Mouse (Mus musculus): Measurements from ENCODE around the gene Vmn1r10.

Gene Vmn1r10

DNA sequence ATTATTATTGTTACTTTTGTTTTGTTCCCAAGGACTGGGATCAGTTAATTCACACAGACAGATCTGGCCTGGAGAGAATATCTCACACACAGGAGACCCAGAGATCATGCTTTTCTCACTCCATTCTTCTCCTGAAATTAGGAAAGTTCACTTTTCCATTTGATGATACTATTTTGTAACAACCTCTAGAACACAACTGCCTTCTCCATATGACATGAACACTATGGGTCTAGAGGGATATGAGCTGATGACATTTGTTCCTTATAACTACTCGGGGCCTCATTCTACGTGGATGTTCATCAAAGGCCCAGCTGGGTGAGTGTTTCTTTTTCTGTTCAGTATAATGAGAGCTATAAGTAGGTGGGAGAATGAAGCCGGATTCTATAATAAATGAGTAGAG is at the start of gene Vmn1r10:
Gene Vmn1r10, plus strand, starts transcription at position 301 of the 400 bp plus-strand sequence.
- no peak for DNase-seq (ENCODE audit: low spot score)

GRCm38 (mm10) chr6:57063730-57064129 is 45.5 kb upstream of the Vmn1r10 start:
- no peak for DNase-seq (ENCODE audit: low spot score)

GRCm38 (mm10) chr6:57066487-57066886 is 42.8 kb upstream of the Vmn1r10 start, which contains the start of gene Vmn1r9:
Gene Vmn1r9, plus strand, starts transcription at chr6:57066787.
- DNase-seq (ENCODE audit: low spot score): no peak

DNA sequence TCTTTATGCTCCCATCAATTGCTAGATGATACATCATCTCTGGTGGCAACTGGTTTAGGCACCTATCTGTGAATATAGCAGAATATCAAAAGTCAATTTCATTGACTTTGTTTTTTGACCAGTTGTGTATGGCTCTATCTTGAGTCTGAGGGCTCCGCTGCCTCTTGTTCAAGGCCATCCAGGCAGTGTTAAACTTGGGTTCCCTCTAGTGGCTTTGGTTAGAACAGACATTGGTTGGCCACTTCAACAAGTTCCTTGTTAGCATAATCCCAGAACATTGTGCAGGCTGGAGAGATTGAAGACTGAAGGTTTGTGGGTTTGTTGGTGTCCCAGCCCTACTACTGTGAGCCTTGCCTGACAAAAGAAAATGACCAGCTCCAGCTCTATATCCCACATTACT is 2.9 kb upstream of the Vmn1r10 start:
- DNase-seq (ENCODE audit: low spot score): no peak

GRCm38 (mm10) chr6:57133155-57133554 is 23.9 kb downstream of the Vmn1r10 start, which contains the start of gene Vmn1r11:
Gene Vmn1r11, plus strand, starts transcription at chr6:57133455.
- no peak for DNase-seq (ENCODE audit: low spot score)

DNA sequence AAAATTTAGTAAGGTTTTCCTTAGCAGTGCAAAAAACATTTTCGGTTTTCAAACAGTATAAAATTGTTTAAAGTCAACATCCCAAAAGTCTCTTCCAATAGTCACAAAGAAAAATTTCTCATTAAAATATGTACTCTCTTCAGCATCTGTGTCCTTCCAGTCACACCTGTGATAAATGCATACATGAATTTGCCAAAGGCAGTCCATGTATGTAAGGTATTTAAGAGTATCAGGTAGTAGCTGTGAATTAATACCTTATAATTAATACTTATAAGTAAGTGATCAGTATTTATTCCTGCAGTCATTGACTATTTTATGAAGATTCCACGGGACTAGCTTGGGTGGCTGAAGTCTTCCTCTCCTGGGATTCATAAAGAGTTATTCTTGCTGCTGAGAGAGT is 47.4 kb downstream of the Vmn1r10 start, which contains the start of gene Vmn1r12:
Gene Vmn1r12, plus strand, starts transcription at position 301 of the 400 bp plus-strand sequence.
- DNase-seq (ENCODE audit: low spot score): no peak

All from ovary, postnatal 10 days (tissue).